Comparison of ENCODE assay signal across 9 mouse cellular contexts in the genomic region with DNA sequence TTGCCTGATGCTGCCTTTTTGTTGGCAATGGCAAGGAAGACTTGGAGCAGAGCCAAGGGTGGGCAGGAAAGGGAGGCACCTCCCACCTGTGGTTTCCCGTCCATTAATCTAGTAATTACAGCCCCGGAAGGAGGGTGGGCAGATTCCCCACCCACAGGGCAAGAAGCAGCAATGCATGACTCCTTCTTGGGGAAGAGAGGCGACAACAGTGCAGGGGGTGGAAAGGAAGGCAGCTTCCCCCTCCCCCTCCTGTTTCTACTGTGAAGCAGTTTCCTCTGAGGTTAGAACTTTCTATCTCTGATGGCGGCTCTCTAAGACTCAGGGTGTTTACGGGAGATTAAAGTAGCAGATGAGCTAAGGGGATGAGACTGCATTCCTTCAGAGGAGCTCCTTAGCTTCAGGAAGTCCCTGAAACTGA. TPM values are rescaled to one million over a fixed set of nuclear protein-coding genes. Genes with fewer than 3 reads are reported as not detected.
DNase-seq lines count a peak whose midpoint lies in the region; ATAC-seq and TF ChIP-seq lines count a peak whose summit lies in the region.
"Had no signal": no experiment of that assay in that cellular context is flagged by ENCODE, and none has a peak within 500 bp of the region (broad histone marks: within the 10 kb centered on the region; RNA-seq: fewer than 3 reads in every experiment).

No protein-coding gene starts in this region.

- no peaks in the 10 kb centered on the region for H3K9me3 ChIP-seq in lung, embryonic 14.5 days (ENCODE audit: low read depth, low read length)
- no peaks in the 10 kb centered on the region for H3K9me3 ChIP-seq in hindbrain, embryonic 11.5 days (ENCODE audit: control insufficient read depth, low read length)
- no peaks in the 10 kb centered on the region for H3K9me3 ChIP-seq in hindbrain, embryonic 12.5 days (replicated peaks)
- H3K9me3 ChIP-seq: heart, embryonic 15.5 days had no signal

- intact Hi-C loops in gastrocnemius, adult 2 months (cut with DNase I), result loop anchor here (5.0 kb wide), 1 partner anchor 35 kb away; the partner anchor contains the start of gene Tpst2

- no peak for TF ChIP-seq CTCF in lung, embryonic 14.5 days (IDR thresholded peaks at IDR 0.05; ENCODE audit: low read depth)
- TF ChIP-seq CTCF in gastrocnemius, adult 2 months (IDR thresholded peaks at IDR 0.05), result no peak

- no peaks in the 10 kb centered on the region for H3K36me3 ChIP-seq in lung, embryonic 14.5 days (ENCODE audit: insufficient read depth)
- no peaks in the 10 kb centered on the region for H3K36me3 ChIP-seq in hindbrain, embryonic 11.5 days (ENCODE audit: control insufficient read depth, insufficient read depth, low read length)
- H3K36me3 ChIP-seq in hindbrain, embryonic 12.5 days, result no peaks in the 10 kb centered on the region
- H3K36me3 ChIP-seq: heart, embryonic 15.5 days had no signal

- 56% methylated on average over 5 of the region's 5 CpGs for WGBS in lung, embryonic 14.5 days
- WGBS in hindbrain, embryonic 11.5 days, result 73% methylated on average over 5 of the region's 5 CpGs
- WGBS in hindbrain, embryonic 12.5 days, result 64% methylated on average over 5 of the region's 5 CpGs

- no peak overlapping the region for H3K4me2 ChIP-seq in lung, embryonic 14.5 days
- no peak overlapping the region for H3K4me2 ChIP-seq in hindbrain, embryonic 11.5 days (replicated peaks; ENCODE audit: low read depth, low read length)
- H3K4me2 ChIP-seq in hindbrain, embryonic 12.5 days (replicated peaks), result no peak overlapping the region
- H3K4me2 ChIP-seq: heart, embryonic 15.5 days had no signal

- DNase-seq in CD4-positive helper T cell, adult 2 months (ENCODE audit: low read depth, low spot score), result peak; percentile 85
- peak; percentile 73 for DNase-seq in adrenal gland, postnatal 14 days
- peak; percentile 85 for DNase-seq in induced T-regulatory cell, adult 2 months (ENCODE audit: low read depth)
- DNase-seq in lung, embryonic 14.5 days, result peak; percentile 63
- DNase-seq in embryo, embryonic 10 days (ENCODE audit: low spot score), result no peak
- DNase-seq in hindbrain, embryonic 11.5 days (ENCODE audit: low spot score), result no peak
- no peak for DNase-seq in gastrocnemius, adult 2 months

- no peak overlapping the region for H3K9ac ChIP-seq in lung, embryonic 14.5 days
- H3K9ac ChIP-seq in hindbrain, embryonic 11.5 days (ENCODE audit: low read depth, low read length), result no peak overlapping the region
- H3K9ac ChIP-seq in hindbrain, embryonic 12.5 days, result no peak overlapping the region
- H3K9ac ChIP-seq: heart, embryonic 15.5 days had no signal

- no peaks in the 10 kb centered on the region for H3K4me1 ChIP-seq in lung, embryonic 14.5 days (ENCODE audit: insufficient read depth)
- H3K4me1 ChIP-seq in hindbrain, embryonic 11.5 days (replicated peaks; ENCODE audit: control insufficient read depth, insufficient read depth, low read length), result peaks cover 10% of the 10 kb centered on the region
- H3K4me1 ChIP-seq in hindbrain, embryonic 12.5 days, result peaks cover 38% of the 10 kb centered on the region

- H3K27ac ChIP-seq in lung, embryonic 14.5 days (ENCODE audit: low read depth), result 0 out of 2 replicates have a peak overlapping the region, but pooled peaks have one; percentile 37
- H3K27ac ChIP-seq in hindbrain, embryonic 11.5 days (ENCODE audit: low read depth, low read length), result no peak overlapping the region
- no peak overlapping the region for H3K27ac ChIP-seq in gastrocnemius, adult 2 months
- no peak overlapping the region for H3K27ac ChIP-seq in hindbrain, embryonic 12.5 days
- H3K27ac ChIP-seq: heart, embryonic 15.5 days had no signal

- no peak overlapping the region for H3K4me3 ChIP-seq in lung, embryonic 14.5 days (ENCODE audit: low read depth, low read length)
- no peak overlapping the region for H3K4me3 ChIP-seq in hindbrain, embryonic 11.5 days (ENCODE audit: low read depth, low read length)
- H3K4me3 ChIP-seq in gastrocnemius, adult 2 months, result no peak overlapping the region
- H3K4me3 ChIP-seq in hindbrain, embryonic 12.5 days, result no peak overlapping the region
- H3K4me3 ChIP-seq: heart, embryonic 15.5 days had no signal

- no peaks in the 10 kb centered on the region; the same call in 1 of the 2 replicates for H3K27me3 ChIP-seq in lung, embryonic 14.5 days (ENCODE audit: insufficient read depth, low read length)
- H3K27me3 ChIP-seq in hindbrain, embryonic 11.5 days (ENCODE audit: control insufficient read depth, insufficient read depth, low read length), result no peaks in the 10 kb centered on the region; the same call in 1 of the 2 replicates
- H3K27me3 ChIP-seq in hindbrain, embryonic 12.5 days, result no peaks in the 10 kb centered on the region

- ATAC-seq in lung, embryonic 14.5 days (ENCODE audit: insufficient read depth), result no peak
- no peak for ATAC-seq in hindbrain, embryonic 11.5 days (ENCODE audit: low FRiP score)
- ATAC-seq in hindbrain, embryonic 12.5 days (ENCODE audit: low FRiP score), result no peak

RNA-seq across cellular contexts. Expression of gene Cryba4, which starts 9.9 kb away (rescaled TPM):
- total RNA-seq in adrenal gland, postnatal 14 days (2021), result 16.2 and 28.2 TPM in 2 replicates
- 2.4 and 2.7 TPM in 2 replicates for polyA plus RNA-seq in lung, embryonic 14.5 days (2014; fragmentation: Nextera tagmentation; extraction: Ambion mirVana)
- 1.4 and 1.9 TPM in 2 replicates for polyA plus RNA-seq in hindbrain, embryonic 11.5 days (2014; fragmentation: Nextera tagmentation; extraction: Ambion mirVana)
- total RNA-seq in gastrocnemius, adult 2 months (2021), result under 1 TPM in 1 of 2 experiments, not detected in 1; 0.86 TPM
- 1.8 and 2.3 TPM in 2 replicates for polyA plus RNA-seq in hindbrain, embryonic 12.5 days (2016; fragmentation: Nextera tagmentation; extraction: Ambion mirVana)

RNA-seq across cellular contexts. Expression of gene Crybb1, which starts 13.2 kb away (rescaled TPM):
- total RNA-seq in adrenal gland, postnatal 14 days (2021), result 1.8 and 1.9 TPM in 2 replicates
- polyA plus RNA-seq in lung, embryonic 14.5 days (2014; fragmentation: Nextera tagmentation; extraction: Ambion mirVana), result 2.0 TPM in 2 replicates
- 0.59 and 0.88 TPM in 2 replicates for polyA plus RNA-seq in hindbrain, embryonic 11.5 days (2014; fragmentation: Nextera tagmentation; extraction: Ambion mirVana)
- total RNA-seq in gastrocnemius, adult 2 months (2021), result 1 to 10 TPM; 1.6 to 3.7 TPM
- 2.0 and 2.3 TPM in 2 replicates for polyA plus RNA-seq in hindbrain, embryonic 12.5 days (2016; fragmentation: Nextera tagmentation; extraction: Ambion mirVana)

RNA-seq across cellular contexts. Expression of gene Tpst2, which starts 34.1 kb away (rescaled TPM):
- total RNA-seq in adrenal gland, postnatal 14 days (2021), result 161 and 186 TPM in 2 replicates
- 53.2 and 57.7 TPM in 2 replicates for polyA plus RNA-seq in lung, embryonic 14.5 days (2014; fragmentation: Nextera tagmentation; extraction: Ambion mirVana)
- 27.0 and 32.3 TPM in 2 replicates for polyA plus RNA-seq in hindbrain, embryonic 11.5 days (2014; fragmentation: Nextera tagmentation; extraction: Ambion mirVana)
- total RNA-seq in gastrocnemius, adult 2 months (2021), result 10 to 100 TPM; 12.6 to 25.4 TPM
- 31.7 and 35.4 TPM in 2 replicates for polyA plus RNA-seq in hindbrain, embryonic 12.5 days (2016; fragmentation: Nextera tagmentation; extraction: Ambion mirVana)

Comparison
In these comparisons a context has a peak if more than half of its experiments do, and no peak if none do; other contexts are left out.
1. DNase-seq: peak in CD4-positive helper T cell, adult 2 months (single experiment), adrenal gland, postnatal 14 days (single experiment), induced T-regulatory cell, adult 2 months (single experiment) and lung, embryonic 14.5 days (single experiment); none in embryo, embryonic 10 days (single experiment), hindbrain, embryonic 11.5 days (single experiment) and gastrocnemius, adult 2 months (single experiment).